Mouse (Mus musculus) hindbrain, postnatal 0 days (tissue): Measurements from ENCODE around the gene Wdr90. TPM values are rescaled to one million over a fixed set of nuclear protein-coding genes. Genes with fewer than 3 reads are reported as not detected.

Experiments used
- ATAC-seq: fragments of 200-750 bp; cut with Nextera tagmentation; 2 replicates; pipeline ENCODE4 v1.8.0; 2017; ENCODE audit warnings: mild to moderate bottlenecking, moderate TSS enrichment, moderate library complexity
- DNase-seq: peaks from one replicate; pipeline ENCODE4 v3.0.0-alpha.2; 2015; ENCODE audit warnings: low spot score
- H3K27ac ChIP-seq: fragments of 300-500 bp; sonication (generic); 2 replicates; pipeline ENCODE4 v1.5.1; 2014; ENCODE audit warnings: mild to moderate bottlenecking
- H3K27me3 ChIP-seq: fragments of 300-500 bp; sonication (generic); 2 replicates; pipeline ENCODE4 v1.6.1; 2014; ENCODE audit warnings: low read length, mixed read lengths; ENCODE audit not compliant: insufficient read depth
- H3K36me3 ChIP-seq: fragments of 300-500 bp; sonication (generic); 2 replicates; pipeline ENCODE4 v1.6.1; 2014; ENCODE audit warnings: low read length, mixed read lengths; ENCODE audit not compliant: insufficient read depth
- H3K4me1 ChIP-seq: fragments of 300-500 bp; sonication (generic); 2 replicates; pipeline ENCODE4 v1.6.1; 2014; ENCODE audit warnings: antibody characterized with exemption, low read length, mixed read lengths; ENCODE audit not compliant: insufficient read depth
- H3K4me2 ChIP-seq: fragments of 300-500 bp; sonication (generic); 2 replicates; pipeline ENCODE4 v1.6.1; 2014; ENCODE audit warnings: low read depth, mild to moderate bottlenecking, low read length, moderate library complexity, mixed read lengths
- H3K4me3 ChIP-seq: fragments of 300-500 bp; sonication (generic); 2 replicates; pipeline ENCODE4 v1.5.1; 2014; ENCODE audit warnings: low read length
- H3K9ac ChIP-seq: fragments of 300-500 bp; sonication (generic); replicated peaks from 2 replicates; pipeline ENCODE4 v1.6.1; 2014; ENCODE audit warnings: mild to moderate bottlenecking, low read length, moderate library complexity, mixed read lengths
- H3K9me3 ChIP-seq: fragments of 300-500 bp; sonication (generic); 2 replicates; pipeline ENCODE4 v1.6.1; 2016; ENCODE audit warnings: low read length, mixed read lengths
- CTCF ChIP-seq: IDR thresholded peaks from 2 replicates; pipeline ENCODE4 v1.5.1; 2016; ENCODE audit warnings: antibody characterized with exemption, control low read depth, low read depth
- WGBS: fragments of 180-500 bp; shearing (Covaris S2); extraction: QIAGEN DNeasy Blood & Tissue Kit; methylation state at CpG from one replicate; pipeline ENCODE4 v1.1.7; 2014; 5-methylcytosine and 5-hydroxymethylcytosine counted together
- polyA plus RNA-seq: library from polyadenylated mRNA; unstranded; fragments of >200 nt; fragmentation: Nextera tagmentation; extraction: Ambion mirVana; gene quantifications from 2 replicates; pipeline ENCODE4 v1.2.1, GENCODE M21; 2015
- total RNA-seq: library from RNA; depleted of rRNA; stranded (reverse); fragments of >200 nt; gene quantifications from 2 replicates; pipeline ENCODE4 v1.2.3, GENCODE M21; 2014

Wdr90 gene
- total and polyA plus RNA-seq, 2 experiments from 2014 or later = 13.2 to 75.5 TPM

GRCm38 (mm10) chr17:25833291-25833663 is 28.0 kb downstream of the Wdr90 start, which contains the start of gene Stub1:
Stub1 (minus strand) TSS chr17:25833404.
- no peaks in the 10 kb centered on the region for H3K9me3 ChIP-seq
- H3K27me3 ChIP-seq = no peaks in the 10 kb centered on the region
- peak within 1 kb of the TSS; percentile 80 for H3K4me2 ChIP-seq
- ATAC-seq (peak; percentile 70), DNase-seq (peak; percentile 94)
- H3K27ac ChIP-seq = peak within 1 kb of the TSS; percentile 98
- H3K36me3 ChIP-seq = peaks cover 12% of the 10 kb centered on the region; the same call in 1 of the 2 replicates
- TF ChIP-seq CTCF = no peak; the same call in 1 of the 2 replicates
- under 1% methylated on average over 24 of the region's 24 CpGs for WGBS
- H3K4me1 ChIP-seq = peaks cover 55% of the 10 kb centered on the region
- peak within 1 kb of the TSS; percentile 75 for H3K9ac ChIP-seq
- H3K4me3 ChIP-seq = peak within 1 kb of the TSS; percentile 66

- DNase-seq = peak; percentile 99
- TF ChIP-seq CTCF = 0 out of 2 replicates have a peak, but pooled peaks have one; percentile 27
- H3K4me3 ChIP-seq = peak overlapping the region; percentile 66
- peak overlapping the region; percentile 75 for H3K9ac ChIP-seq
- under 1% methylated on average over 74 of the region's 77 CpGs for WGBS
- H3K4me2 ChIP-seq = peak overlapping the region; percentile 80
- peaks cover 18% of the 10 kb centered on the region; the same call in 1 of the 2 replicates for H3K36me3 ChIP-seq
- peak; percentile 92 for ATAC-seq
- peak overlapping the region; percentile 98 for H3K27ac ChIP-seq
- H3K9me3 ChIP-seq = no peaks in the 10 kb centered on the region
- no peaks in the 10 kb centered on the region for H3K27me3 ChIP-seq
- H3K4me1 ChIP-seq = peaks cover 56% of the 10 kb centered on the region
Measured at GRCm38 (mm10) chr17:25832436-25833290, 28.6 kb downstream of the Wdr90 start.

- Histone ChIP-seq H3K4me3 (peak overlapping the region; percentile 66), H3K9me3 (no peaks in the 10 kb centered on the region), H3K9ac (peak overlapping the region; percentile 75), H3K27me3 (no peaks in the 10 kb centered on the region), H3K36me3 (peaks cover 22% of the 10 kb centered on the region; the same call in 1 of the 2 replicates), H3K4me2 (peak overlapping the region; percentile 80), H3K27ac (peak overlapping the region; percentile 98), H3K4me1 (peaks cover 49% of the 10 kb centered on the region)
- WGBS = 58% methylated on average over 21 of the region's 21 CpGs
- no peak for ATAC-seq
- TF ChIP-seq CTCF = no peak
- DNase-seq = no peak
Measured at GRCm38 (mm10) chr17:25831451-25832281, 29.6 kb downstream of the Wdr90 start.

GRCm38 (mm10) chr17:25830806-25831431 is 30.4 kb downstream of the Wdr90 start:
- Histone ChIP-seq H3K9ac (no peak overlapping the region), H3K4me1 (peaks cover 41% of the 10 kb centered on the region), H3K27ac (no peak overlapping the region), H3K36me3 (peaks cover 25% of the 10 kb centered on the region; the same call in 1 of the 2 replicates), H3K4me2 (peak overlapping the region; percentile 80; the same call in 1 of the 2 replicates), H3K9me3 (no peaks in the 10 kb centered on the region), H3K4me3 (no peak overlapping the region), H3K27me3 (no peaks in the 10 kb centered on the region)
- ATAC-seq = no peak
- 86% methylated on average over 14 of the region's 14 CpGs for WGBS
- TF ChIP-seq CTCF = no peak
- DNase-seq = no peak

- Histone ChIP-seq H3K9ac (no peak overlapping the region), H3K27me3 (no peaks in the 10 kb centered on the region), H3K27ac (no peak overlapping the region), H3K4me2 (peak overlapping the region; percentile 80; the same call in 1 of the 2 replicates), H3K4me1 (peaks cover 35% of the 10 kb centered on the region), H3K4me3 (peak overlapping the region; percentile 46; the same call in 1 of the 2 replicates), H3K9me3 (no peaks in the 10 kb centered on the region), H3K36me3 (peaks cover 25% of the 10 kb centered on the region; the same call in 1 of the 2 replicates)
- 84% methylated on average over 4 of the region's 4 CpGs for WGBS
- ATAC-seq (no peak), DNase-seq (no peak)
- no peak for TF ChIP-seq CTCF
Measured at GRCm38 (mm10) chr17:25830200-25830753, 31.0 kb downstream of the Wdr90 start.

GRCm38 (mm10) chr17:25829558-25830017 is 31.7 kb downstream of the Wdr90 start:
- Histone ChIP-seq H3K4me2 (peak overlapping the region; percentile 80), H3K36me3 (peaks cover 25% of the 10 kb centered on the region; the same call in 1 of the 2 replicates), H3K4me3 (peak overlapping the region; percentile 46), H3K27ac (peak overlapping the region; percentile 96), H3K27me3 (no peaks in the 10 kb centered on the region), H3K9ac (peak overlapping the region; percentile 80), H3K4me1 (peaks cover 34% of the 10 kb centered on the region), H3K9me3 (no peaks in the 10 kb centered on the region)
- DNase-seq = no peak
- ATAC-seq = no peak
- no peak for TF ChIP-seq CTCF
- 34% methylated on average over 8 of the region's 8 CpGs for WGBS
